Mouse (Mus musculus) gastrocnemius, postnatal 4 days (tissue): ENCODE measurements at regions not wholly inside any gene's neighbourhood (a gene's known extent, or its start where the extent isn't known, plus 50 kb on each side); places are given as distances from the start of the nearest gene placed in this dataset.
A peak's percentile ranks its signal among the peaks of the same experiment; 100 is the strongest.

Experiments
- DNase-seq, 2 experiments: peaks; one replicate each; pipeline ENCODE4 v3.0.0; 2021 to 2022; ENCODE audit warnings: low spot score in 2 of 2, mixed read lengths in 2 of 2

DNA sequence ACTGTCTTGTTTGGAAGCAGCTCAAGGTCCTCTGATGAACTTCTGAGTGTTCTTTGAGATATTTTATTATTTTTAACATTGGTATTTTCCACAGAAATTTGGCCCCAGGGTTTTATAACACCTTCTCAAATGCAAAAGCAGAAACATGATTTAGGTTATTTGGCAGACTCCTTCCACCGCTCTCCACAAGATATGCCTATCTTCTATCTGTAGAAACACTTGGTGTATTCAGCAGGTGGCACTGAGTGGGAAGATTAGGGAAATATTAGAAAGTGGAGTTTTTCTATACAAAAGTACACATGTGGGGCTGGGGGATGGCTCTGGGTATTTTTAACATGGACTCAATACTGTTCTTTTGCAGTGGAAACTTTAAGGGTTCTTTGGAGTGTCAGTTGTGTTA lies 475.3 kb downstream of the Dach1 start:
- no peak for DNase-seq

DNA sequence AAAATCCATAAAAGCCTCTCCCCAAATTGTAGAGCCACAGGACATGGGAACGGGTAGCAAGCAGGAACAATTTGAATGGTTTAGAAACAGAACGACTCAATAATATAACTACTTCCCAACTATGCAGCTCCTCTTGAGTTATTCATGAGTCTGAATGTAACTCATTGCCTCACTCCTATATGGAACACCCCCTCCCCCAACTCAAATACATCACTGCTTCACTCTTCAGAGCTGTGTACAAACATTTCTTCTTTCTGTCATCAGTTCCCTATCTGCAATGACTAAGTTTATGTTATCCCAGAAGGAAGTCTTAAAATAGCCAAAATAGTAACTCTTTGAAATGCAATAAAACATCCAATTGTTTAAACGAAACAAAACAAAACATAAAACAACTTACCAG lies 484.9 kb downstream of the Dach1 start:
- no peak for DNase-seq

DNA sequence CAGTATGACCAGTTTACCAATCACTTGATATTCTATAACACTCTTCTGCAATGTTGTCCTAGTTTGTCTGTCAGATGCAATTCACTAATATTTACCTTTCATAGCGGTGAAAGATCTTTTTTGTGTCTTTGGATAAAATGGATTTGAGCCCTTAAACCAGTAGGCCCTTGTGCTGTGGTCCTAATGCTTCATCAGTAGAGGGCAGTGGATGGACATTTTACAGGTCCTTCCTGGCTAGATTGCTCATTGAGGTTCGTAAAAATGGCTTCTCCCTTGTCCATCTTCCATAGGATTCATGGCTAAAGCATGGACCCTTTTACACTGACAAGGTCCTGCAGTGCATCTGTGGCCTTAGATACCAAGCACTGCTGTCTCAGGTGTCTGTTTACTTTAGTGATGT lies 501.8 kb downstream of the Dach1 start:
- no peak for DNase-seq

DNA sequence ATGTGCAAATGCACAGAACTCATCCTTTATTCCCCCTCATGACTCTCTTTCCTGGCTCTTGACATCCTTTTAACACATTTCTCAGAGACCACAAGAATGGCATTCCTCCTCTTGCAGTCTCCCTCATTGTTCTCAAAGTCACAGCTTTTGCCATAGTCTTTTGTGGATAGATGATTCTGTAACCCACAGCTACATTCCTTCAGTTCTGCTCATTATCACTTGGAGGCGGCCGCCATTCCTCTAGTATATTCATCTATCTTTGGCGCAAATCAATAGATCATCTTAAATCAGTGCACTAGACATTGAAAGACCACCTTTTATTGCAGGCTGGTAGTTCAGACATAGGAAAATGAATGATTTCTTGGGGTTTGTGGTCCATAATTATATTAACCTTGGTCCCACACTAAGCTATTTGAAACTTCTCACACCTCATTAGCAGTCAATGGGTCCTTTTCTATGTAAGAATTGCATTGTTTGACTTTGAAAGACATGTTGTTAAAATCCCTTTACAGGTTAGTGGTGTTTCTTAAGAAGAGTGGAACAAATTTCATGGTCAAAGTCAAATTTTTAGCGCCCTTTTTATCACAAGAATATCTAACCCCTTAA lies 531.3 kb downstream of the Dach1 start:
- no peak for DNase-seq

DNA sequence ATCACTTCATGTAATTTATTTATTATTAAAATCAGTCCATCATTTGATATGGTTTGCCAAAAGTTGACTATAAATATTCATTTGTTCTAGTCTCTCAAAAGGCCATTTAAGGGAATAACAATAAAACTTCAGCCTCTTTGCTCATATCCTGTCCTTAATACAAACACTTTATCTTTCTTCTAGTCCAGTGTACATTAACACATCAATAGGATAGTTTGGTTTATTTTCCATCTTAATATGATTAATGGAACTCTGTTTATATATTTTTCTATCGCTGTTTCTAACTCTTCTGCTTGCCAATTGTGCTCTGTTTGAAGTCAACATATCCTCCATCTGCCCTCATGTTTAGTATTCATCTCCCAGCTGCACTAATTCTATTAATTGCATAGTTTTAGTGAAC lies 558.1 kb downstream of the Dach1 start:
- no peak for DNase-seq

DNA sequence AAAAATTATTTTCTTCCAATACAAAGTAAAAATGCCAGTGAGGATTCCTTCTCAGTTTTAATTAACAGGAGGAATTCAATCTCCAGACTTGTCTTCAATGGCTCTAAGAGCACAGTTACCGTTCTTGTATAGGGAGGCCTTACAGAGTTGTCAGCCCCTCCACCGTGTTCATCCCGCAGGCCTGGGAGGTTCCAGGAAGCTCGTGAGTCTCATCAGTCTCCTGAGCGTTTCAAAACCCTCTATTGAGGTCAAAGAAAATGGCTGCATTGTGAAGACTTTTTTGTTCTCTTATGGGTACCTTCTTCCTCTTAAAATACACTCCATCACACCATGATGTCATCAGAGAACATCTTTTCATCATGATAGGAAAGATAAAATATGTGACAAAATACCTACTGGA lies 572.9 kb downstream of the Dach1 start:
- DNase-seq, result no peak

DNA sequence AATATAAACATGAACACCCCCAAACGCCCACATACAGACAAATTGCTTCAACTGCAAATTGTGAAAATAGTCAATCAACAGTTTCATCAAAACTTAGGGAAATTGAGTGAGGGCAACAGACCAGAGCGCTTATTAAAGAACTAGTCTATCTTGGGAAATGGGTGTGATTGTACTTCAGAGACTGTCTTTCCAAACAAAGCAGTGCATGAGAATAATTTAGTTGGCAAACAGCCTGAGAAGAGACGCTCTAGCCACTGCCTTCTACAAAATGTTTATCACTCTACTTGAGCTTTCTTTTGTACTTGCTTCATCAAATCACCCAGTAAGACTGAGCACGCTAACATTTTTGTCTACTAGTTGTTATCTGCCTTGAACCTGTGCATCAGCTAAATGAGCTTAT lies 581.0 kb downstream of the Dach1 start:
- no peak for DNase-seq

DNA sequence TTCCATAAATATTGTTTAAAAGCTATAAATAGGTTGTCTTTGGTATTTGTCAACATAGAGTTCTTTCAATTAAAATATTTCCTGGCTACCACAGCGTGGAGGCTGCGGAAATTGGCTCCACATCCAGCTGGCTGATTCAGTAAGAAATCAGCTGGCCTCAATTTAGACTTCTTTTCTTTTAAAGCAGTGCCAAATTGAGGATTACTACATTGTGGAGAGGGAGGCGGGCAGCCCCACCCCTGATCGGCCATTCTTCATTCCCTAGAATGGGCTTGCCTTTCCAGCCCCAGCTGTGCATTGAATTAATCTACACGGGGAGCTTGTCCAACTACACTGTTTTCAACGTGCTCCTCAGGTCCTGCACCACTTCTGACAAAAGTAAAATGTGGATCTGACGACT lies 581.4 kb downstream of the Dach1 start:
- DNase-seq, result peak in 1 of 2 experiments; percentile 20

DNA sequence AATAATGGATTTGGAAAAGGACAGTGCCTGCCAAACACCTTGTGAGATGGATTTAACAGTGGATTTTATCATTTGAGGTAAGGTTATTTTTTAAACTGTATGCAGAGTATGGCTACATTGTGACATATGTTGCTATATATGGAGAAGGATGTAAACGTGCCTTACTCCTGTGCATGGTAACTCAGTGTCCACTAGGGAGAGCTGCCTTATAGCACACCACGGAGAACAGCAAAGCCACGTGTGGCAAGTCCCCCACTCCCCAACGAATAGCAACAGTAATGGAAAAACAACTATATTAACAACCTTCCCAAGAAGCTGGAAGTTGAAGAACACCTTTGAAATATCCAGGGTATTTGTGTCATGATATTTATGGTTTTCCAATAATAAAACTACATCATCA lies 582.6 kb downstream of the Dach1 start:
- no peak for DNase-seq

DNA sequence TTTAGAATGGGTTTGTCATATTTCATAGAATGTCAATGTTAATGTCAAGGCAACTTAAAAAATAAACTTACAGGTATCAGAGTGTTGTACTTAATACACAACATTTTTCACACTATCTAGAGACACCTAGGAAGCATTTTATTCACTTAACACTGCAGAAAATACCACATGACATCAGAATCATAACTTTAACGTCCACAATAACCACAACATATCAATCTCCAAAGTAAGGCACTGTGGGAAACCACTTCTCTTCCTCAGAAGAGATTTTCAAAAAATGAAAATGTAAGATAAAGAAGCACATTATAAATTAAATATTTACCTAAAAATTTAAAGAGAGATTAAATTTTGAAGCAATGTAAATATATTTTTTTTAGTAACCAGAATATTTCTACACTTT lies 599.3 kb downstream of the Dach1 start:
- DNase-seq, result no peak

DNA sequence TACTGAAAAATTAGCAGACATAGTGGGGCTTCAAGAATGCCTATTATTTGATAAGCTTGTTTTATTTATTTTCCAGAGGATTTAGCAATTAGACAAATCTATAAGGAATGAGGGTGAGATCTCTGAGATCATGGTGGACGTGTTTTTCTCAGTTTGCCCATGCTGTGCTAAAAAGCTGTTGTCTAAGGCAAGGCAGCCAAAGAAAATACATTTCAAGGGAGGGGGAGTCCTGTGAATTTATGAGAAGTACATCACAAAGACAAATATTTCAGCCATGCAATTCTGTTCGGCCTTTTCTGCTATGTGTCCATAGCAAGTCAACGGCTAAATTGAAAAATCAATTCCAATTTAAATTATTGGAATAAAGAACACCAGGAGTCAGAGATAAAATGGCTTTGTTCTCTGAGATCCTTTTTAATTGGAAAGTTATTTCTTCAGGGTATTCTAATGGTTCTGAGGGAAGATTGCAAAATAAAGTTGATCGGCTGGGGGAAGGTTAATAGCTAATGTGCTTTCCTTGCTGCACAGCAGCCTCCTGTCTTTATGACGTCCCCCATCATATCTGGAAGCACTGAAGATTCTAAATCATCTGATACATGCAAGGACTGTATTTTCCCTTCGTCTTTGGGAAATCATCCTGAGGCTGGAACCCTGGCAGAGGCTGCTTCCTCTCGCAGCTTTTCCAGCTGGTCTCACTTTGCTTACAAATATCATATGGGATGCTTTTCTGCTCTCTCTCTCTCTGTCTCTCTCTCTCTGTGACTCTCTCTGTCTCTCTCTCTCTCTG lies 609.3 kb downstream of the Dach1 start:
- no peak for DNase-seq

DNA sequence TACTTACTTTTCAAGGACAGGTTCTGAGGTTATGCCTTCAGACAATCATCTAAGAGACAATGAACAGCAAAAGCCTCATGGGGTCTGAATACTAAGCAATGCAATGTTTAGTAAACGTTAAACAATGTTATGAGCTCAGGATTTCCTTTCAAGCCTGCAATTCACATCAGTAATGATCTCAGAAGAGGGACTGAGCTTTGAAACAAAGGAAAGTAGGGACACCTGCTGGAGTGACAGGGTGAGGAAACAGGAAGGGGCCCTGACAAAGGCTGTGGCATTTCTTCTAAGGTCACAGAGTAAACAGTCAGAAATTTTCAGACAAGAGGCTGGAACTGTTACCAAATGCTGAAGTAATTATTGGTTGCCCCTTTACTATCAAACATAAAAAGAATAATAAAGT lies 610.0 kb downstream of the Dach1 start:
- DNase-seq, result no peak

DNA sequence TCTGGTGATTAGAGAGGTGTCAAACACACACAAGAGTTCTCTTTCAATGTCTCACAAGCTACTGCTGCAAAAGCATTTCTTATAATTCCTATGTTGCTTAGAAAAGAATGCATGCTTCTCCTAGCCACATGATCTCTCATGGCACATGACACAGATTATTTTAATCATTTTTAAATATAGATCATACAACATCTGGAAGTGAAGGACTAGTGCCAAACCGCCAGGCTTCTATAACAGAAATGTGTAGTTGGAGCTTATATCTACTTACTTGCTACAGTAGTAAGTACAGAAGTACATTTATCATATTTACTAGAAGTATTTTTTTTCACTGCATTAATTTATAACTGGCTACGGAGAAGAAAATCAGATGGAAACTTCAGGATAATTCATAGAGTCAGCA lies 611.3 kb downstream of the Dach1 start:
- DNase-seq, result no peak

DNA sequence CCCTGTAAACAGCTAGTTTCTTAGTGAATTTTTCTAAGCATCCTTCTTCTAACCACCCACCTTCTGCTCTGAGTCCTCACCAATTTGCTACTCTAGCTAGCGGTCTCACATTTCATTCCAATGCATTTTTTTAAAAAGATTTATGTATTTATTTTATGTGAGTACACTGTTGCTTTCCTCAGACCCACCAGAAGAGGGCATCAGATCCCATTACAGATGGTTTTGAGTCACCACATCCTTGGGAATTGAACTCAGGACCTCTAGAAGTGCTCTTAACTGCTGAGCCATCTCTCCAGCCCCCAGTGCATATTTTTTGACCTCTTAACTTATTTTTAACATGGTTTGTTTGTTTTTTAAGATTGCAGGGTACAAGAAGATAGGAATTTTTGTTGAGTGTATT lies 611.7 kb downstream of the Dach1 start:
- DNase-seq, result no peak

DNA sequence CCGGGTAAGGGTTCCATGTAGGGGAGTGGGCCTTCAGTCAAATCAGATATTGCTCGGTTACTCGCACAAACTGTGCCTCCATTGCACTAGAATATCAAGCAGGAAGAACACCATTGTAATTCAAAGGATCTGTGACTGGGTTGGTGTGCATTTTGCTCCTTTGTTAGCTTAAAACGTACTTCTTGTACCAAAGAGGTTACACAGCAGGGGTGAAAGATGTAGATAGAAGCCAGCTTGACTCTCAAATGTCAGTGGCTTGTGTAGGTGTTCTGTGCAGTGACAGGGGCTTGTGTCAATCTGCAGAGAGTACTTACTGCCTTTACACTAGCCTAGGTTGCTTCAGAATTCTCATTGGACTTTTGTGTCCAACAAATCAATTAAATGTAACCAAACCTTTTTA lies 623.3 kb downstream of the Dach1 start:
- no peak for DNase-seq

DNA sequence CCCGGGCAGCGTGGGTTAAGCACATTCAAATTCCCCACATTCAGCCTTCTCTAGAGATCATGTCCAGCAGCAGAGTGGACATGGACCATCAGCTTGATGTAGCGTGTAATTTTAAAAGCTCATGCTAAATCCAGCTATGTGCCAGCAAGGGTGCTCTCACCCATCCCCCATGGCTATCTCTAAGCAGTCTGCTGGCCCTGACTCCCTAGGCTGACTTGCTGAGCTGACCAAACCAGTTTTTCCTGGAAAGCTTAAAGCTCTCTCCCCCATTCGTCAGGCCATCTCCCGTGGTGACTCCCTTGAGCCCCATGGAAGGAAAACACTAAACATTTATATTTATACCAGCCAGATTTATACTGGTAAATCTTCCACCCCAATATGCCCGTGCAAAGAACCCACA lies 625.3 kb downstream of the Dach1 start:
- no peak for DNase-seq

DNA sequence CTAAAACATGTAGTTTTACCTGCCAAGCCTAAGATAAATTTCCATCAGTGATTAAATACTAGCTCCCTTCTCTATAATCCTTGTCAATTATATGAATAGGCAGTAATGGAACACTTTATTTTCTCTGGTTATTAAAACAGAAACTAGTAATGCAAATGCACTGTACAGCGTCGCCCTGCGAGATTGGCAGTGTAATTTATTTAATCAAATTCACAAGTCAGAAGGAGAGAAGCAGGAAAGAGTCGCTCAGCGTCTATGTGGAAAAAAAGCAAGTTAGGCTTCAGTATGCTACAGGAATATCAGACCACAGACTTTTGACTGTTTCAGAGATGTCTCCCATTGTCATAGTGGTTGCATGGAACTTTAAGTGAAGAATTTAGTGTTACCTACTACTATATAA lies 632.6 kb downstream of the Dach1 start:
- DNase-seq, result no peak

DNA sequence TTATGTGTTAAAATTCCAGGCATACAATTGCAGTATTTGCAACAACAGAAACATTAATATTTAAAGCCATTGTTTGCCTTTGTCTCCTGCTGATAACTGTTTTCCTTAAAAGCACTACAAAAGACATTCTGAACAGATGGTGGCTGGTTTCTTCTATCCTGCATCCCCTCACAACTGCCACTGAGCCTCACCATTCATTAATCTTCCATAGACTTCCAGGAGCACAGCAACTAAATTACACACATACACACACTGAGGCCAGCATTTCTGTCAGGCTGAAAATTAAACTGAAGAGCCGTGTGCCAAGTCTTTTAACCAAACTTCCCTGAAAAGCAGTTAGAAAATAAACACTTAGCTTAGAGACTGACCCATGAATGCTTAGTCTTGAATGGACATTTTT lies 658.2 kb downstream of the Dach1 start:
- DNase-seq, result no peak

DNA sequence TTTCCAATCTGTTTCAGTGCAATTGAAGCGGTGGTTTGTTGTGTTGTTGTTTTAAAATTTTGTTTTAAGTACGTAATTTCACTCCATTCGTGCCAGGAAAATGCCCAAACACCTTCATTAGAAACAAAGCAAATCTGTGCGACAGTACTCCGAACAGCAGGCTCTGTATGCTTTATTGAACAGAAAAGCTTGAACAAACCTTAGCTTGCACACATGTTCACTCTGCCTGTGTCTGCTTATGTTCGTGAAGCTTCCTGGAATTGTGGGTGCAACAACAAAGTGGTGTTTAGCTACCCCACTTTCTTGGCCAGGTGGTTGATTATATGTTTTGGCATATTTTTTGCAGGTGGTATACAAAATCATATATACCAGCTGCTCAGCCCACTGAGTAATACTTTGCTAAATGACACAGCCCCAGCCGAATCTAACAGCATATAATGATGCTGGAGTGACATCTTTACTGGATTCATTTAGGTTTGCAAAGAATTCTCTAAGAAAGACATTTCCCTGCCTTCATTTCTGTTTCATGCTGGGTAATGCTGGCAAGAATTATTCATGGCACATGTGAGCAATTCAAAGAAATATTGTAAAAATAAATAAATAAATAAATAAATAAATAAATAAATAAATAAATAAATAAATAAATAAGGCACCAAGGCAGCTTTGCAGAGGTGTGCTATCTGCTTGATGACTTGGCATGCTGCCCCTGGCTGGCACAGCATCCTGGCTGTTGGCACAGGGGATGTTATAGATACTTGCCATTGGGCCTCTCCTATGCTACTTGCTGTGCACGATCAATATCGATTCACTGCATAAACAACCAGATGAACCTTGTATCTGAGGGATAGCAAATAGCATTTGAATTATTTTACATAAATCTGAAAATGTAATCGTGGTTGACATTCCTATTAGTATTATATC lies 679.9 kb downstream of the Dach1 start:
- DNase-seq, result no peak

DNA sequence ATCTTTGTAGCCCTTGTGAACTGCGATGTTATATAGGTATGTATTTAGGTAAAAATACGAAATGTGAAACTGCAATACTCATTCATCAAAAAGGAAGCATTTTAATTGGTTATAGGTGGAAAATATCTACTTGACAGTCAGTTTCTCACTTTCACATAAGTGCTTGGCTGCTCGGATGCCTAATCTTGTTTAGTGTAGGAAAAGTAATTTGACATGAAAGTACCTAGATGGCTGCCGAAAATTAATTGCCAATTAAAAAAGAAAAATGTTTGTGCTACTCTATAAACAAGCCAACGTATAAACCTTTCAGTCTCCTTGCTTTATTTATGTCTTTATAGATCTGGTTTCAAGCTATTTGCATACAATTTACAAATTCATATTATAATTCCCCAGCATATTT lies 691.3 kb downstream of the Dach1 start:
- DNase-seq, result no peak

DNA sequence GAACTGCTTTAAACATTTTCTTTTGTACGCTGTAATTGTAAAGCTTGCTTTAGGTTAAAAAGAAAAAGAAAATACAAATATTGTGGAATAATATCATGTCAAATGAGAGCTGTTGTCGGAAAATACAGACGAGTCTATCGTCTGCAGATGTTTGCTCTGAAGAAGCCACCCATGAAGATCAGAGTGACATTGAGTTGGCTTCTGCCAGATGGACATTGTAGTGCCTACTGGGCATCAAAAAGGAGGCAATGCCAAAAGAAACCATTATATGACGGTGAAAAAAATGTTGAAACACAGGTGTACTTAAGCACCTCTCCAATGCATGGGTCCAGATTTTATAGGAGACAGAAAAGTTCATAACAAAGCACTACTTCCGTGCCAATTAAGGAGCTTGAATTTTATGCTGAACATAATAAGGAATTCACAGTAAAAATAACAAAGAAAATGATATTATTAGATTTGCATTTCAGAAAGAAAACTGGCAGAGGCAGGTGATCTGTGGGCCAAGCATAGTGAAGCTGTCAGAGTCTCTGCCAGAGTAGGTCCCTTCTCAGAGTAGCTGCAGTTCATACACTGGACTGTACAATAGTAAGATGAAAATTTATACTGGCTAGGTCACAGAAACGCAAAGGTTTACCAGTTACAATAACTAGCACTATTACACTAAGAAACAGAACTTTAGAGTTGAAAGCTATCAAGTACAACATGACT lies 718.9 kb downstream of the Dach1 start:
- DNase-seq, result no peak

DNA sequence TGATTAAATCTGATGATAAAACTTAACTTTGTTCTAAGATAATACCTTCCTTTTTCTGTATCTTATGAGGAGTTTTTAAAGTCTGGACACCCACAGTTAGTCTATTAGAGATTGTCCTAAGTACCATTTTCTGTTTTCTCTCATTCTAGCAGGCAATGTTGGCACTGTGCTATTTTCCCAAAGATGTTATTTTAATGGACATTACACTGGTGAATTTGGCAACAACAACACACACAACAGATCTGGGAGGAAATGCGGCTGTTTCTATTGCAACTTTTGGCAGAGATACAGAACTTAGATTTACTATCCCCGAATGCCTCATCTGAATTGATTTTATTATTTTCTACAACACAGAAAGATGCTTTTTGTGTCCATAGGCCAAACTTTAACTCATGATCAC lies 720.9 kb downstream of the Dach1 start:
- DNase-seq, result no peak
